Mouse (Mus musculus) myocyte (in vitro differentiated cells): Measurements from ENCODE around the gene Psen2. TPM values are rescaled to one million over a fixed set of nuclear protein-coding genes. Genes with fewer than 3 reads are reported as not detected.
A peak's percentile ranks its signal among the peaks of the same experiment; 100 is the strongest.

Experiments
- H3K27me3 ChIP-seq: one replicate; pipeline ENCODE4 v1.6.1; 2011; ENCODE audit not compliant: control insufficient read depth, insufficient read depth, insufficient read length
- H3K36me3 ChIP-seq: one replicate; pipeline ENCODE4 v1.6.1; 2011; ENCODE audit not compliant: control insufficient read depth, insufficient read depth
- H3K4me2 ChIP-seq: one replicate; pipeline ENCODE4 v1.6.1; 2011; ENCODE audit warnings: low read depth, control low read depth
- H3K4me3 ChIP-seq: one replicate; pipeline ENCODE4 v1.5.1; 2011; ENCODE audit warnings: mild to moderate bottlenecking, control low read depth, moderate library complexity
- H3K79me2 ChIP-seq: one replicate; pipeline ENCODE4 v1.6.1; 2011; ENCODE audit not compliant: control insufficient read depth, insufficient read depth
- H3ac ChIP-seq: one replicate; pipeline ENCODE4 v1.6.1; 2011; ENCODE audit not compliant: control insufficient read depth, insufficient read length
- CEBPB ChIP-seq: IDR thresholded peaks from 2 replicates; pipeline ENCODE4 v1.6.1; 2011; ENCODE audit warnings: mild to moderate bottlenecking, moderate library complexity; ENCODE audit not compliant: poor library complexity, insufficient read depth, severe bottlenecking
- E2F4 ChIP-seq: IDR thresholded peaks from one replicate; pipeline ENCODE4 v1.6.1; 2011; ENCODE audit warnings: mild to moderate bottlenecking, control low read depth, moderate library complexity; ENCODE audit not compliant: insufficient read depth
- MAX ChIP-seq: IDR thresholded peaks from one replicate; pipeline ENCODE4 v1.6.1; 2011; ENCODE audit warnings: low read depth, mild to moderate bottlenecking, control low read depth
- MYOD1 ChIP-seq, 3 experiments: IDR thresholded peaks; one replicate each; pipeline ENCODE4 v1.6.1; 2011; ENCODE audit warnings: control low read depth in 2 of 3, low read depth in 2 of 3, mild to moderate bottlenecking in 2 of 3, moderate library complexity in 1 of 3; ENCODE audit not compliant: insufficient read length in 2 of 3, control insufficient read depth in 1 of 3
- MYOG ChIP-seq, 3 experiments: IDR thresholded peaks; one replicate each; pipeline ENCODE4 v1.6.1; 2011; ENCODE audit warnings: control low read depth in 2 of 3, low read depth in 2 of 3, mild to moderate bottlenecking in 2 of 3; ENCODE audit not compliant: insufficient read length in 2 of 3, control insufficient read depth in 1 of 3, insufficient read depth in 1 of 3
- POLR2A ChIP-seq: IDR thresholded peaks from one replicate; pipeline ENCODE4 v1.6.1; 2011; ENCODE audit warnings: low read depth, mild to moderate bottlenecking, control low read depth, moderate library complexity; ENCODE audit not compliant: insufficient read length
- REST ChIP-seq: IDR thresholded peaks from one replicate; pipeline ENCODE4 v1.6.1; 2011; ENCODE audit warnings: mild to moderate bottlenecking, control low read depth, moderate library complexity; ENCODE audit not compliant: insufficient read depth, insufficient read length
- TCF12 ChIP-seq: IDR thresholded peaks from one replicate; pipeline ENCODE4 v1.6.1; 2011; ENCODE audit warnings: mild to moderate bottlenecking, control low read depth; ENCODE audit not compliant: poor library complexity, insufficient read depth, severe bottlenecking
- USF1 ChIP-seq: IDR thresholded peaks from one replicate; pipeline ENCODE4 v1.6.1; 2011; ENCODE audit warnings: low read depth, mild to moderate bottlenecking, control low read depth, moderate library complexity
- polyA plus RNA-seq: library from polyadenylated mRNA; unstranded; fragments of >200 nt; fragmentation: generic; extraction: Trizol; gene quantifications from one replicate; pipeline ENCODE4 v1.2.1, GENCODE M21; 2012; ENCODE audit warnings: missing spikeins

Psen2 gene
- polyA plus RNA-seq, 1 experiment: 28.6 TPM

DNA sequence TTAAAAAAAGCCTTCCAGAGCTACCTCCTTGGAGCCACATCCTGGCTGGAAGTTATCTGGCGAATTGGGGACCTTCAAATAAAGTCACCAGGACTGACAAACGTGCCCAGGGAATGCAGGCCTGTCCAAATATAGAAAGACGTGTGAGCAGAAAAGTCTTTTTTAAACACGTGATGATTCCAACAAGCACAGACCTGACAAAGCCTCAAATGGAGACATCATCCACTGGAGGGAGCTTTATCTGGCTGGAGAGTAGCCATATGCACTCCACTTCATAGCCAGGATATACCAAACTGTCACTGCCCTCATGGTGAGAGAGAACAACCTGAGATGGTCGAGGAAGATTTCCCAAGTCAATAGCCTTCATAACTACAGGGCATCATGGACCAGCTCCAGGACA lies 77.4 kb downstream of the Psen2 start:
- no peak for TF ChIP-seq MAX
- peak; percentile 41 for TF ChIP-seq USF1
- no peak for TF ChIP-seq MYOG (IDR thresholded peaks at IDR 0.05; ENCODE audit: control insufficient read depth in 1 of 3, insufficient read depth in 1 of 3, insufficient read length in 2 of 3, low read depth in 2 of 3)
- TF ChIP-seq CEBPB: no peak
- no peak for TF ChIP-seq REST
- TF ChIP-seq MYOD1 (IDR thresholded peaks at IDR 0.05; ENCODE audit: control insufficient read depth in 1 of 3, insufficient read length in 2 of 3, low read depth in 2 of 3): no peak
- H3K4me3 ChIP-seq: no peak overlapping the region
- peaks cover 14% of the 10 kb centered on the region for H3K27me3 ChIP-seq
- H3K4me2 ChIP-seq: peak overlapping the region; percentile 68
- no peak overlapping the region for H3ac ChIP-seq
- H3K36me3 ChIP-seq: no peaks in the 10 kb centered on the region
- no peaks in the 10 kb centered on the region for H3K79me2 ChIP-seq

DNA sequence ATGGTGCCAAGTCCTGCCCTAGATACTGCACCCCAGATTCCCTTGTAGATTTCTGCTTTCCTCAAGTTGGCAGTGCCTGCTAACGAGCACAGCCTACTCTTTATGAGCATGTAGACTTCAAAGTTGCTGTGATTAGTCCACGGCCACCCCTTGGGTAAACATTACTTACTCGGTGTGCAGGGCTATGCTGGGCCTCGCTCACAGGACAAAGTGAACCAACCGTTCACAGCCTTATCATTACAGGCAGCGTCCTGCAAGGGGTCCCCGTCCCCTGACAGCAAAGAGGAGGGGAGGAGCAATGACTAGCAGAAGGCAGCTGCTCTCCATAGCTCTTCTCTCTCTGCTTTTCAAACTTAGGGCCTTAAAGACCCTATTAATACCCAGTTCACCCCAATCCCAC lies 78.5 kb downstream of the Psen2 start:
- no peaks in the 10 kb centered on the region for H3K79me2 ChIP-seq
- H3ac ChIP-seq: no peak overlapping the region
- no peak overlapping the region for H3K4me3 ChIP-seq
- H3K4me2 ChIP-seq: no peak overlapping the region
- no peak for TF ChIP-seq MYOG (IDR thresholded peaks at IDR 0.05; ENCODE audit: control insufficient read depth in 1 of 3, insufficient read depth in 1 of 3, insufficient read length in 2 of 3, low read depth in 2 of 3)
- no peak for TF ChIP-seq POLR2A
- TF ChIP-seq E2F4: no peak
- TF ChIP-seq REST: no peak
- TF ChIP-seq USF1: no peak
- no peak for TF ChIP-seq CEBPB
- no peaks in the 10 kb centered on the region for H3K36me3 ChIP-seq
- peaks cover 7% of the 10 kb centered on the region for H3K27me3 ChIP-seq

DNA sequence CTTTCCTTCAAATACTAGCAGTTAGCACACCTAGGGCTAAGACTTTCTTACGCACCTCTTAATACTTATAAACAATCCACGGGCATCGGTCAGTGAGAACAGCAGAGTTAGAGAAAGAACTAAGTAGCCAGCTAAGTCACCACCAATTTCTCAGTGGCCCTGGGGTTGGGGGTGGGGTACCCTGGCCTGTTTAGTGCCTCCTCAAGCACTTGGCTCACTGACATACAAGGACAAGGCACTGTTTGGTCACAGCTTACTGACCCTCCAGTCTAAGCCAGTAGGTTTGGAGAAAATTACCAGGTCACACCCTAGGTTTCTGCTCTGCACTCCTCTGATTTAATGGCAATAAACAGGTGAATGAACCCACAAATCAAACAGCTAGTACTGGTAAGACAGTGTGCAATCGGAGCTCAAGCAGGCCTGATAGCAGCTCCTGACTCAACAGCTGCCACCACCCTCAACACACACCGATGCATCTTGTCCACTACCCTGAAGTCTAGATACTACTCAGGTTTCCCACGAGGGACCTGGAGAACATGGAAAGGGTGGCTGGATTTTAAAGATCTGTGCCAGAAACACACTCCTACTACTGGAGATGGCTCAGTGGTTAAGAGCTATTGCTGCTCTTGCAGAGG lies 79.6 kb downstream of the Psen2 start:
- H3K79me2 ChIP-seq: no peaks in the 10 kb centered on the region
- no peaks in the 10 kb centered on the region for H3K36me3 ChIP-seq
- no peak for TF ChIP-seq E2F4
- peak in 2 of 3 experiments; percentile 43 to 89 for TF ChIP-seq MYOD1 (IDR thresholded peaks at IDR 0.05; ENCODE audit: control insufficient read depth in 1 of 3, insufficient read length in 2 of 3, low read depth in 2 of 3)
- TF ChIP-seq MYOG (IDR thresholded peaks at IDR 0.05; ENCODE audit: control insufficient read depth in 1 of 3, insufficient read depth in 1 of 3, insufficient read length in 2 of 3, low read depth in 2 of 3): peak in 2 of 3 experiments; percentile 57 to 81
- TF ChIP-seq TCF12: peak; percentile 13

DNA sequence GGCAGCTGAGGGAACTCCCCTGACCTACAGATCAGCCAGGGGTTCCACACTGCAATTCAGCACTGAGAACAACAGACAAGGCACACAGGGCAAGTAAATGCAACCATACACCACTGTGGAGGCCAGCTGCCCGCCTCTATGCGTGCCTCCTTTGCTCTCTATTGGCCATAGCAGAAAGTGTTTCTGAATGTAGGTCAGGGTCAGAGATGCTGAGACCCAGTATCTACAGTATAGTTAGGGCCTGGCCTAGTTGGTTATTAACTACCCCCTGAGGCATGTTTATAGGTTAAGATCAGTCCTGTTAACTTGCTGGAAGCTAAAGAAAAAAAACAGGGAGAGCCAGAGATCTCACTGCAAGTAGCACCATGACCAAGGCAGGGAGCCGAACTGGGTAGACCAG lies 80.5 kb downstream of the Psen2 start:
- Histone ChIP-seq H3K4me3 (no peak overlapping the region), H3ac (no peak overlapping the region), H3K36me3 (no peaks in the 10 kb centered on the region), H3K79me2 (no peaks in the 10 kb centered on the region), H3K4me2 (no peak overlapping the region), H3K27me3 (no peaks in the 10 kb centered on the region)
- TF ChIP-seq TCF12 (no peak), USF1 (no peak)

More for the DNA sequence above, 79.6 kb downstream of the Psen2 start:
- no peak overlapping the region for H3K4me2 ChIP-seq
- H3K27me3 ChIP-seq: no peaks in the 10 kb centered on the region
- no peak overlapping the region for H3K4me3 ChIP-seq
- H3ac ChIP-seq: no peak overlapping the region

DNA sequence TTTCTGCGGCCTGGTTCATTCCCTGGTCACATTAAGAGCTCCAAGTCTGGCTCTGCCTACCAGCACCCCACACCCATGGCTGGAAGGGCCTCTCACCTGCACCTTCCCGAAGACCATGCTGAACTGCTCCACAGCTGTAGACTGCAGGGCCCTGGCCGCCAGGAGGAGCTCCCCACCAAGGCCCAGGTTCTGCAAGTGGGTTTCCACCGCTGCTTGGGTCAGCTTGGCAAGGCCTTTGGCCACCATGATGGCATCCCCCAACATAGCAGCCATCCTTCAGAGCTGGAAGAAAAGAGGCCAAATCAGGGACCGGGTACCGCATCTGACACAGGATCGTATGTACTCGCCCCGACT lies 81.3 kb downstream of the Psen2 start:
- no peaks in the 10 kb centered on the region for H3K36me3 ChIP-seq
- no peaks in the 10 kb centered on the region for H3K27me3 ChIP-seq
- TF ChIP-seq USF1 (no peak), MYOD1 (IDR thresholded peaks at IDR 0.05; ENCODE audit: control insufficient read depth in 1 of 3, insufficient read length in 2 of 3, low read depth in 2 of 3) (no peak), MYOG (IDR thresholded peaks at IDR 0.05; ENCODE audit: control insufficient read depth in 1 of 3, insufficient read depth in 1 of 3, insufficient read length in 2 of 3, low read depth in 2 of 3) (peak in 1 of 3 experiments; percentile 17), POLR2A (no peak)
- H3ac ChIP-seq: no peak overlapping the region
- no peak overlapping the region for H3K4me2 ChIP-seq
- H3K4me3 ChIP-seq: no peak overlapping the region
- no peaks in the 10 kb centered on the region for H3K79me2 ChIP-seq

DNA sequence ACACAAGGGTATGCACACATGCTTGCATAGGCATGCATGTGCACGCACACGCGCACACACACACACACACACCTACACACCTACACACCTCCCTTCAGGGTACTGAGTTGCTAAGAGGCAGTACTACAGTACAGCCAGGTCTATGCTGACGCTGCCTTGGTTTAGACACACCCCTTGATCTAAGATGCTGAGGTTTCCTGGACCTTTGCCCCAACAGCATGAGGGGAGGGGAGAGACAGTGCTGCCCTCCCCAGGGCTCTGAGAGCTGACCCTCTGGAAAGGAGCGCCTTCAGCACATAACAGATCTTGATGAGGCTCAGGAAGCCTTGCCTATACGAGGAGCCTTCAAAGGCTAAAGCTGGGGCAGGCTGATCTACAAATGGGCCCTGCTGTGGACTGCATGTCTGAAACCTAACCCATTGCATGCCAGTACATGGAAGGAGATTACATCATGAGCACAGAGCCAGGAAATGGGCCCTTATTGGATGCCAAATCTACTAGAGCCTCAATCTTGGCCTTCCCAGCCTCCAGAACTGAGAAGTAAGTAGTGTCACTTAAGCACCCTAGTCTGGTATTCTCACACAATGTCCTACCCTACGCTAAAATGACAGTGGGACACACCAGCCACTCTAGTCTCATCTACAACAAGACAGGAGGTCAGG lies 81.8 kb downstream of the Psen2 start:
- TF ChIP-seq POLR2A: no peak
- Histone ChIP-seq H3K4me3 (no peak overlapping the region), H3K36me3 (no peaks in the 10 kb centered on the region), H3ac (no peak overlapping the region), H3K27me3 (no peaks in the 10 kb centered on the region), H3K79me2 (no peaks in the 10 kb centered on the region), H3K4me2 (no peak overlapping the region)
